Mouse (Mus musculus): ENCODE data around the gene Dcst2.
A peak's percentile ranks its signal among the peaks of the same experiment; 100 is the strongest.

The Dcst2 gene

GRCm38 (mm10) chr3:89388134-89388881 lies 26.5 kb downstream of the Dcst2 start:
- no peak for DNase-seq (ENCODE audit: low read depth, low spot score)

GRCm38 (mm10) chr3:89388901-89389740 lies 27.3 kb downstream of the Dcst2 start:
- no peak for DNase-seq (ENCODE audit: low read depth, low spot score)

- no peak for DNase-seq (ENCODE audit: low read depth, low spot score)
Measured at GRCm38 (mm10) chr3:89390111-89390515, 28.3 kb downstream of the Dcst2 start.

GRCm38 (mm10) chr3:89390699-89391662 lies 29.2 kb downstream of the Dcst2 start:
- no peak for DNase-seq (ENCODE audit: low read depth, low spot score)

- DNase-seq (ENCODE audit: low read depth, low spot score) = no peak
Measured at GRCm38 (mm10) chr3:89391663-89392511, 30.1 kb downstream of the Dcst2 start.

- DNase-seq (ENCODE audit: low read depth, low spot score) = no peak
Measured at GRCm38 (mm10) chr3:89392871-89393311, 31.1 kb downstream of the Dcst2 start.

GRCm38 (mm10) chr3:89393605-89394004 lies 31.8 kb downstream of the Dcst2 start:
- peak; percentile 94 for DNase-seq (ENCODE audit: low read depth, low spot score)

GRCm38 (mm10) chr3:89394006-89394893 lies 32.5 kb downstream of the Dcst2 start, which contains the start of gene Zbtb7b:
TSS of gene Zbtb7b (minus strand) at chr3:89394776.
- DNase-seq (ENCODE audit: low read depth, low spot score) = peak; percentile 49

GRCm38 (mm10) chr3:89394894-89395256 lies 33.1 kb downstream of the Dcst2 start:
- peak; percentile 81 for DNase-seq (ENCODE audit: low read depth, low spot score)

- no peak for DNase-seq (ENCODE audit: low read depth, low spot score)
Measured at GRCm38 (mm10) chr3:89395419-89395805, 33.6 kb downstream of the Dcst2 start.

- DNase-seq (ENCODE audit: low read depth, low spot score) = peak; percentile 81
Measured at GRCm38 (mm10) chr3:89395806-89396653, 34.3 kb downstream of the Dcst2 start.

- no peak for DNase-seq (ENCODE audit: low read depth, low spot score)
Measured at GRCm38 (mm10) chr3:89396654-89397005, 34.9 kb downstream of the Dcst2 start.

GRCm38 (mm10) chr3:89401329-89401728 lies 39.6 kb downstream of the Dcst2 start:
- no peak for DNase-seq (ENCODE audit: low read depth, low spot score)

- no peak for DNase-seq (ENCODE audit: low read depth, low spot score)
Measured at GRCm38 (mm10) chr3:89402693-89403092, 40.9 kb downstream of the Dcst2 start, which contains the start of gene Lenep. TSS of gene Lenep (minus strand) at chr3:89402793.

GRCm38 (mm10) chr3:89406887-89407286 lies 45.1 kb downstream of the Dcst2 start:
- DNase-seq (ENCODE audit: low read depth, low spot score) = no peak

GRCm38 (mm10) chr3:89408448-89408847 lies 46.7 kb downstream of the Dcst2 start:
- no peak for DNase-seq (ENCODE audit: low read depth, low spot score)

GRCm38 (mm10) chr3:89409701-89410100 lies 47.9 kb downstream of the Dcst2 start:
- DNase-seq (ENCODE audit: low read depth, low spot score) = no peak

GRCm38 (mm10) chr3:89410864-89411263 lies 49.1 kb downstream of the Dcst2 start:
- no peak for DNase-seq (ENCODE audit: low read depth, low spot score)
